Mouse (Mus musculus) testis, adult 2 months (tissue): ENCODE data around the gene Angptl1.

Source experiments
- CTCF ChIP-seq: fragments of 200-500 bp; IDR thresholded peaks from 2 replicates; pipeline ENCODE4 v1.5.1; 2012; ENCODE audit warnings: low read depth, mild to moderate bottlenecking, inconsistent platforms, low read length, moderate library complexity; ENCODE audit not compliant: control insufficient read depth, insufficient read depth, insufficient replicate concordance
- POLR2A ChIP-seq: fragments of 200-500 bp; IDR thresholded peaks from 2 replicates; pipeline ENCODE4 v1.6.1; 2012; ENCODE audit warnings: low read depth, mild to moderate bottlenecking, inconsistent platforms, low read length, moderate library complexity; ENCODE audit not compliant: control insufficient read depth

DNA sequence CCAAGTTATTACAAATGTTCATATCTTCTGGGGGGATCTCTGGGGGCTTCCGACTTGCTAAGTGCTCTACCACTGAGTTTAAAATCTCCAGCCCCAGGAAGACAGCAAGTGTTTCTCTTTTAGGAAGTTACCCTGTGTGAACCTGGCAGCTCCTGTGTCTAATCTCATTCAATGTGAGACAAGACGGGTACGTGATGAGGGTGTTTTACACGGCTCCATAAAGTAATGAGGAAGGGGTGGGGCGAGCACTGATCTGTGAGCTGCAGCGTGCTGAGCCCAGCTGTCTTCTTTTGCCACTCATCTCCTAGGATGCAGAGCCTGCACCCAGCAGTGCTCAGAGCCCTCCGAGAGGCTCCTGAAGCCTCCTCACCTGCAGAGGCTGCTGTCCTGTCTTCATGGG lies 26.4 kb upstream of the Angptl1 start:
- TF ChIP-seq POLR2A: no peak
- TF ChIP-seq CTCF: no peak
